Mouse (Mus musculus): ENCODE measurements around the gene Fbxw27.
"Not testable (repeated sequence)": the region's sequence is repeated elsewhere in the genome, so short reads cannot be mapped to it uniquely, and the experiment has no call there.

Fbxw27 gene

DNA sequence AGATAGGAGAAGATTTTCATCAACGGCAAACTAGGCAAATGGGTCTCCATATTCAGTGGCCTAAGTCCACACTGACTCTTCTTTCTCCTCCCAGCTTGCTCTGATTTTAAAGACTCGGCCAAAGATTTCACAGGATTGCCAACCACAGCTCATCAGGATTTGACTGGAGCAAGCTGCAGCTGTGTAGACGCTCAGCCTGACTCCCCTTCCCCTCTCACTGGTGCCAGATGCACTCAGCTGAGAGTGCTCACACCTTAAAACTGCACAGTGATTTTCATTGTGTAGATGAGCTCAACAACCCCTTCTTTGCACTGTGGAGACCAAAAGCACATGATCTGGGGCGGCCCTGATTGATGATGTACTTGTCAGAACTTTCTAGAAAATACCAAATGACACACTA, at the start of gene Fbxw27:
Fbxw27 (minus strand) TSS at position 101 of the 400 bp plus-strand sequence.
- DNase-seq (ENCODE audit: low spot score in 2 of 2) = not testable (repeated sequence)

GRCm38 (mm10) chr9:109833088-109833412, 42.6 kb upstream of the Fbxw27 start:
- peak in 1 of 2 experiments; percentile 23 for DNase-seq (ENCODE audit: low spot score in 2 of 2)

DNA sequence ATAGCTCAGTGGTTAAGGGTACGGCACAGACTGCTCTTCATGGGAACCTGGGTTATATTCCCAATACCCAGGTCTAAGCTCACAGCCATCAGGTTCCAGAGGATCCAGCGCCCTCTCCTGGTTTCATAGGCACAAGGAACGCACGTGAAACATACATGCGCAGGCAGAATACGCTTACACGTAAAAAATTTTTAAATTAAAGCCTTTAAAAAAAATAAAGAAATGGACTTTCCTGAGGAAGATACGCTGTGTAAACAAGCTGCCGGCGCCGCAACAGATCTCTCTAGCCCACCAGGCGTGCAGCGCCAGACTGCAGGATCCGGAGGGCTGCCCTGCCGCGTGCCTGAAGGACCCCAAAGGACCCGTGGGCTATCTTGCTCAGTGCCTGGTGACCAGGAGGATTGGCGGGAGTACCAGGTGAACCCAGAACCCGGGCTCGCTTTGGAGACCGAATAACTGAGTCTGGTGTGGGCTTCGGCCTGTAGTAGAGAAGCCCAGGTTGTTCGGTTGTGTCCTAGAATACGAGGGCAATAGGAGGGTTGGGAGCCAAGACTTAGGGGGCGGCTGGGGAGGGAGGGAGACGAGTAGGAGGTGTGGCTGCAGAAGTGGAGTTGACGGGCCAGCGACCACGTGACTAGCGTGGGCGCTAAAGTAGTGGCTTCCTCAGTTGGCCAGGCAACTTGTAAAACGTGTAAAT, 42.1 kb upstream of the Fbxw27 start, which contains the start of gene Nme6:
Nme6 (plus strand) TSS at position 359 of the 697 bp plus-strand sequence.
- DNase-seq (ENCODE audit: low spot score in 2 of 2) = peak; percentile 76 to 82

GRCm38 (mm10) chr9:109826181-109826580, 35.7 kb upstream of the Fbxw27 start:
- DNase-seq (ENCODE audit: low spot score in 2 of 2) = no peak

DNA sequence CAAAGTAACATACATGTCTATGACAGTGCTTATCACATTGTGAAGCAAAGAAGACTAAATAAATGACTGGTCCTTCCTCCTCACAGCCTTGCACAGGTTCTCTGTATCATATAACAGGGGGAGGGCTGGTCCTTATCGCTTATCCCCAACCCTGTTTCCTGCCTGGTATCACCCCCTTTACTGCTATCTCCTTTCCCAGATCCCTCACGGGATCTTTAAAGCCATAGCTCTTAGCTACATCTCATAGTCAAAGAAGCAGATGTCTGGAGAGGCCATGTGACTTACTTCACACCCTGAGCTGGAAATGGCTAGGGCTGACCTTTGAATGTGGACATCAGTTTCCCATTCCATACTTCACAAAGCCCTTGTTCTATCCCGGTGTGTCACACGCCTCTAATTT, 35.3 kb upstream of the Fbxw27 start:
- DNase-seq (ENCODE audit: low spot score in 2 of 2) = no peak

DNA sequence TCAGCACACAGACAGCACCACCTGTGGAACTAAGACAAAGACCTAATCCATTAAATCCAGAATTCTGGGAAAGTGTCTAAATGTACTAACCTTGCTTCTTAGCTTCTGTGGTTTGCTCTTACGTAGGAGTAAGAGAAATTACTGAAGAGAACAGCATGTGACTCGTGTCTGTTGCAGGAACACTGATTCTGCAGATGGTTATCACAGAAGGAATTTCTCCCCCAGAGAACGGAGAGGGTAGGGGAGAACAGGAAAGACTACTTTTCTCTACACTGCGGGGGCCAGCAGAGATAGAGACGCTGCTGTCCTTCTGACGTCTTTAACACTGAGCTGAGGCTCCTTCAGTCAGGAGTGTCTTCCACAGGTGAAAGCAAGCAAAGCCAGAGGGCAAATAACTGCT, 25.9 kb upstream of the Fbxw27 start:
- no peak for DNase-seq (ENCODE audit: low spot score in 2 of 2)

DNA sequence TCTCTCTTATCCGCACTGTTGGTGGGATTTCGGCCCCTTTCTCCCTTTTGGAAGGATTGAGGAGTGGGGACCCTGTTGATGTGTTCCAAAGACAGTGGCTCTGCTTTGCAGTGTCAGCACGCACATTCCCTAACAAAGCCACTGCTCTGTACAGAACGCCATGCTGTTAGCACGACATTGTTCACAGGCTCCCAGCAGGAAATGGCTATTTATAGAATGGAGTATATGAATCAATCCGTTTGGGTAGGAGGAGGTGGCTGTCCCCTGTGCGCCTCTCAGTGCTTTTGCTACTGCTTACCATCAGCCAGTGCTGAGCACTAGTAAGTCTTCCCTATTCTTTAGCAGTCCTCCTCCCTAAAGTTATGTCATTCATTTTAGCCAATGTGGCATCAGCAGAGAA, 23.0 kb upstream of the Fbxw27 start:
- DNase-seq (ENCODE audit: low spot score in 2 of 2) = no peak

- no peak for DNase-seq (ENCODE audit: low spot score in 2 of 2)
These were observed 21.5 kb upstream of the Fbxw27 start, which contains the start of gene Spink8 for GRCm38 (mm10) chr9:109811980-109812379. Gene Spink8, plus strand, starts transcription at chr9:109812280.

- DNase-seq (ENCODE audit: low spot score in 2 of 2) = no peak
These were observed 17.4 kb upstream of the Fbxw27 start for GRCm38 (mm10) chr9:109807898-109808297.

DNA sequence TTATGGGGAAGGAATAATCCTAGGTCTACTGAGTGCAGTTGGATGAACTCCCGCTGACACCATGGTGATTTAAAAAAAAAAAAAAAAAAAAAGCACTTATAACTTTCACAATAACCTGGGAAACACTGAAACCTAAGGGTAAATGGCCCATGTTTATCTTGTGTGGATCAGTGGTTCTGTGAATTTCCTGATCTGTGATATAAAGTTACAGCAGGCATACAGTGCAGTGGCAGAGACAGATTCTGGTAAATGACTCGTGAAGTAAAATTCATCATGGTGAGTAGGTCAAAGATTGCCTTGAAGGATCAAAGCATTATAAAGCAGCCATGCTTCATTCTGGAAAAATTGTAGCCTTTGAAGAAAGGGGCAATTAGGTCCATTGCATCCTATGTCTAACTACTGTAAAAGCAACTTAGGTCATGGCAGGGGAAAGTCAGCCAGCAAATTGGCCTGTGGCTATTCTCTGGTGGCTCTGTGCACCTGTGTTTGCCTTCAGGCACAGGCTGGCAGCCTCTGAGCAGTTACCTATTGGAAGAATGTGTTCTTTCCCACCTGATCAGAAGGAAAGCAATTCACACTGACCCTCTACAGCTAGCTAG, 16.3 kb upstream of the Fbxw27 start:
- DNase-seq (ENCODE audit: low spot score in 2 of 2) = no peak

DNA sequence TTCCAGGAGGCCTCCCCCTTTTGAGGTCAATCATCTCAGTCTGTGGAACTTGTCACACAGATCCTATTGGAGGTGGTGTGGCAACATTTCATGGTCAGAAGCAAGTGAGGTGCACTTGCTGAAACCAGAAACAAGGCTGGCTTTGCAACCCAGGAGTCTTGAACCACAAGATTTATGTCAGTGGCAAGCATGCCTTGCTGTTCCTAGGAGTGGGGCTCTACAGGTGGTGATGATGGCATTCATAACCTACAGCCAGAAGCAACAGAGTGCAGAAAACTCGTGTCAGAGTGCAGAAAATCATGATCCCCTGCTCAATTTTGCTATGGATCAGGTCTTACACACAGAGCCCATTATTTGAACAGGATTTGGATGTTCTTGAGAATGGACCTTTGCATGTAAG, 15.8 kb upstream of the Fbxw27 start:
- no peak for DNase-seq (ENCODE audit: low spot score in 2 of 2)

DNA sequence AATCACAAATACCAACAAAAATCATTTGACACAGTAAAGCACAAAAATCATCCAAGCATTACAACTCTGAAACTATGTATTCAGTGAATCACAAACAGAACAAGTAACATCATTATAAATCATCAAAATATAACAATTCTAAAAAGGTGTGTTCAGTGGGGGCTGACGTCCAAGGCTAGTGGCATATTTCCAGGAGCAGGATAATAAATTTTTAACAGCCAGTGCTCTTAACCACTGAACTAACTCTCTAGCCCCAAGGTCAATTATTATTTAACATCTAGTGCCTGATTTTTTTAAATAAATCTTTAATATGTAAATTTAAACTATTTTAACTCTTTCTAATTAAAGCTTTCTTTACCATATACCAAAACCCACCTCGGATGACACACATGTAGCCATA, 15.1 kb upstream of the Fbxw27 start:
- DNase-seq (ENCODE audit: low spot score in 2 of 2) = not testable (repeated sequence)

GRCm38 (mm10) chr9:109798051-109798450, 7.6 kb upstream of the Fbxw27 start:
- no peak for DNase-seq (ENCODE audit: low spot score in 2 of 2)

DNA sequence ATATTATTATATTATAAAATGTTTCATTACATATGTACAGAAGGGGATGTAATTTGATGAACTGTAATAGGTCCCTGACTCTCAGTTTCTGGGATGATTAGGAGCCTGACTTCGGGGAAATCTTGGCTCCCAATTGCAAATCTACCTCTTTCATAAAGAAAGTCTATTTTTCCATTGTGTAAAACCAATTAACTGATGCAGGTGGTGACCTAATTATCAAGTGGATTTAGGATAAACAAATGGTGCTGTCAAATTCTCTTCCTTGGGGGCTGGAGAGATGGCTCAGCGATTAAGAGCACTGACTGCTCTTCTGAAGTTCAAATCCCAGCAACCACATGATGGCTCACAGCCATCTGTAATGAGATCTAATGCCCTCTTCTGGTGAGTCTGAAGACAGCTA, 5.3 kb upstream of the Fbxw27 start:
- DNase-seq (ENCODE audit: low spot score in 2 of 2) = no peak

DNA sequence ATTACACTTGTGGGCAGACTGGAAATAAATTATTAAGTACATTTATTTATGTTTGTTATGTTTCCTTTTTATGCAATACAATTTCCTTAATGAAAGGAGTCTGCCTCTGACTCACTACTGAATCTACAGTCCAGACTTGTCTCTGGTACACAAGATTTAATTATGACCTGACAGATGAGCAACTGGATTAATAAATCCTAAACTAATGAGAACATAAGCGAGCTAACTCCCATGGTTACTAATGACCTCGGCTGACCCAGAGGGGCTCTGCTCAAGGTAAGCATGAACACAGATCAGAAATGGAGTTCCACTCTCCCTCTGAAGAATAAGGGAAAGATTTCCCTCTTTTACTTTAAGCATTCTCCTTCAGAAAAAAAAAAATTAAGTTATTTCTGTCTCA, 4.8 kb upstream of the Fbxw27 start:
- DNase-seq (ENCODE audit: low spot score in 2 of 2) = no peak

DNA sequence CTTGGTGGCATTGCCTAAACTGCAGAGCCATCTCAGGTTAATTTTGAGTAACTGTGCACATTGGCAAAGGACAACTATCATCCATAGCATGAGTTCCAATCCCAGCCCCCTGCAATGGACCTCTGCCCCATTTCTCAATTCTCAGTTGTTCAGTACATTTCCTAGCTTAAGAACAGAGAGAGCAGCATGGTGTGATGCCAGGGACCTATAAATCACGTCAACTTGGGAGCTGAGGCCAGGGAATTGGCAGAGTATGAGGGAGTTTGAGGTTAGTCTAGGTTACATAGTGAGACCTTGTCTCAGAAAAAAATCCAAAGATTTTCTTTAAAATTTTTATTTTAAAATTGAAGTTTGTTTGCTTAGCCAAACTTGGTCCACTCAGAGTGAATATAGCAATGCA, 23.6 kb downstream of the Fbxw27 start:
- not testable (repeated sequence) for DNase-seq (ENCODE audit: low spot score in 2 of 2)

DNA sequence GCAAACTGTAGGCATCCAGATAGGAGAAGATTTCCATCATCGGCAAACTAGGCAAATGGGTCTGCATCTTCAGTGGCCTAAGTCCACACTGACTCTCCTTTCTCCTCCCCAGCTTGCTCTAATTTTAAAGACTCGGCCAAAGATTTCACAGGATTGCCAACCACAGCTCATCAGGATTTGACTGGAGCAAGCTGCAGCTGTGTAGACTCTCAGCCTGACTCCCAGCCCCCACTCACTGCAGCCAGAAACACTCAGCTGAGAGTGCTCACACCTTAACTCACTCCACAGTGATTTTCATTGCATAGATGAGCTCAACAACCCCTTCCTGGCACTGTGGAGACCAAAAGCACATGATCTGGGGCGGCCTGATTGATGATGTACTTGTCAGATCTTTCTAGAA, 44.5 kb downstream of the Fbxw27 start, which contains the start of gene Fbxw26:
Fbxw26 (minus strand) TSS at position 101 of the 400 bp plus-strand sequence.
- not testable (repeated sequence) for DNase-seq (ENCODE audit: low spot score in 2 of 2)

Measured in urinary bladder, postnatal 4 days (tissue).